15 mouse cellular contexts compared by ENCODE assay signal in the genomic region with DNA sequence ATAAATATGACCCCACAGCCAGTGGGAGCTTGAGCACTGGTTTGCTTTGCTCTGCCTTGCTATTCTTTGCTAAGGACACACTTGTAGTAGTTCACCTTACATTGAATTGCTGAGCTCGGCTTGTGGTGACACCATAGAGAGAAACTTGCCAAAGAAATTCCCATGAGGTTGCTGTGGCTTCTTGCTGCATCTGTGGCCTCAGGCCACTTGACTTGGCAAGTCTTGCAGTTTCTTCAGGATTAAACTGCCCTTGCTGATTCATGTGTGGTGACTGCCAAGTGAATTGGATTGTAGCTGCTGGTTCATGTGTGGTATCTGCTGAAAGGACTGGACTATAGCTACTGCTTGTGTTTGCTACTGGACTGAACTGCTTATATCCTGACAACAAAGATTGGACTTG. TPM values are rescaled to one million over a fixed set of nuclear protein-coding genes. Genes with fewer than 3 reads are reported as not detected.
"Had no signal": no experiment of that assay in that cellular context is flagged by ENCODE, and none has a peak within 500 bp of the region (broad histone marks: within the 10 kb centered on the region; RNA-seq: fewer than 3 reads in every experiment).

No protein-coding gene starts in this region.

- DNase-seq: kidney, adult 9 months; kidney, postnatal 14 days; kidney, postnatal 4 days; liver, embryonic 13.5 days; lung, adult 2 months; lung, postnatal 14 days; lung, postnatal 4 days; midbrain, embryonic 14.5 days; right cerebral cortex, adult 18-20 months; right cerebral cortex, postnatal 14 days; spleen, adult 18-20 months; thymus, postnatal 25 days had no signal

RNA-seq across cellular contexts. Expression of gene Hs3st5, which starts 13.0 kb away (rescaled TPM):
- total RNA-seq: liver, adult 2 months; megakaryocyte progenitor cell, adult 5-6 weeks; megakaryocyte-erythroid progenitor cell, adult 5-6 weeks had no signal
- polyA plus RNA-seq: liver, adult 2 months had no signal
